Mouse (Mus musculus): ENCODE data around the gene Zdhhc19. TPM values are rescaled to one million over a fixed set of nuclear protein-coding genes. Genes with fewer than 3 reads are reported as not detected.

The Zdhhc19 gene
- total and polyA plus RNA-seq, 2 experiments, result not detected

- TF ChIP-seq CTCF (IDR thresholded peaks at IDR 0.05; ENCODE audit: low read depth, low read length), result no peak
- TF ChIP-seq POLR2A (IDR thresholded peaks at IDR 0.05; ENCODE audit: extremely low read depth, insufficient read depth, low read length), result no peak
- Histone ChIP-seq H3K9ac (ENCODE audit: low read depth, low read length) (peak overlapping the region; percentile 90), H3K27ac (replicated peaks; ENCODE audit: insufficient read depth, low read depth, low read length) (peak overlapping the region; percentile 79), H3K4me3 (ENCODE audit: insufficient read depth, low read depth, low read length) (peak overlapping the region; percentile 65), H3K36me3 (ENCODE audit: control insufficient read depth, insufficient read depth, low read length) (peaks cover under 1% of the 10 kb centered on the region), H3K27me3 (ENCODE audit: control insufficient read depth, insufficient read depth, low read length) (no peaks in the 10 kb centered on the region), H3K4me1 (ENCODE audit: control insufficient read depth, insufficient read depth, low read length) (peaks cover 10% of the 10 kb centered on the region; the same call in 1 of the 2 replicates), H3K79me2 (ENCODE audit: control insufficient read depth, insufficient read depth, low read length) (peaks cover 10% of the 10 kb centered on the region)
- peak; percentile 48 for DNase-seq (ENCODE audit: extremely low read depth, low read depth, low spot score)
- WGBS, result under 1% methylated on average over 14 of the region's 14 CpGs
Observed at GRCm38 (mm10) chr16:32609401-32609779, 113.3 kb downstream of the Zdhhc19 start.

DNA sequence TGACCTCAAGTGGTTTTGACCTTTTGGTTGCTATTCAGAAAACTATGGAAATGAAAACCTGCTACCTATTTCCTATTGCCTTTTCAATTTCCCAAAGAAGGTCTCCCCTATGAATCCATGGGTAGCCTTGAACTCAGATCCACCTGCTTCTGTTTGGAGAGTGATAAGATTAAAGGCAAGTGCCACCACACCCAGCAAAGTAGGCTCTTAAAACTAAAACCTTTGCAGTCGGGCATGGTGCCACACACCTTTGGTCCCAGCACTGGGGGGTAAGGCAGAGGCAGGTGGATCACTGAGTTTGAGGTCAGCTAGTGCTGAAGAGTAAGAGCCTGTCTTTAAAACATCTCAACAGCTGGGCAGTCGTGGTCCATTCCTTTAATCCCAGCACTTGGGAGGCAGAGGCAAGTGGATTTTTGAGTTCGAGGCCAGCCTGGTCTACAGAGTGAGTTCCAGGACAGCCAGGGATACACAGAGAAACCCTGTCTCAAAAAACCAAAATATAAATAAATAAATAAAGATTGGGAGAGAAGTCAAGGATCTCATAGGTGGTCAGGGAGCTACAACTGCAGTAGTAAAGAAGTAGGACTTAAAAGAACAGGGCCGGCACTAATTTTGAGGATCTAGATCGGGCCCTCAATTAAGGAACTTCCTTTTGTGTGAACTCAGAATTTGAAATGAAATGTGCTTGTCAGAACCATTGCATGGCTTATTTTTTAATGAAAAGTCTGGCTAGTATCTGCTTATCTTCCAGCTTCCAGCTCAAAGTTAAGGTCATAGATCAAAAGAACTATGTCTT is 114.6 kb downstream of the Zdhhc19 start:
- 58% methylated on average over 5 of the region's 5 CpGs for WGBS
- H3K4me1 ChIP-seq (ENCODE audit: control insufficient read depth, insufficient read depth, low read length), result peaks cover 10% of the 10 kb centered on the region; the same call in 1 of the 2 replicates
- no peak overlapping the region for H3K9ac ChIP-seq (ENCODE audit: low read depth, low read length)
- TF ChIP-seq POLR2A (IDR thresholded peaks at IDR 0.05; ENCODE audit: extremely low read depth, insufficient read depth, low read length) (no peak), CTCF (IDR thresholded peaks at IDR 0.05; ENCODE audit: low read depth, low read length) (no peak)
- peak; percentile 56 for DNase-seq (ENCODE audit: extremely low read depth, low read depth, low spot score)
- peaks cover 11% of the 10 kb centered on the region for H3K36me3 ChIP-seq (ENCODE audit: control insufficient read depth, insufficient read depth, low read length)
- H3K79me2 ChIP-seq (ENCODE audit: control insufficient read depth, insufficient read depth, low read length), result peaks cover 10% of the 10 kb centered on the region
- H3K27ac ChIP-seq (replicated peaks; ENCODE audit: insufficient read depth, low read depth, low read length), result no peak overlapping the region
- H3K4me3 ChIP-seq (ENCODE audit: insufficient read depth, low read depth, low read length), result no peak overlapping the region
- H3K27me3 ChIP-seq (ENCODE audit: control insufficient read depth, insufficient read depth, low read length), result no peaks in the 10 kb centered on the region

Other genes starting within 250 kb of the Zdhhc19 start
- gene Fbxo45, start 249.1 kb upstream of the Zdhhc19 start, total RNA-seq (2014; rRNA removed), result 4.4 and 4.5 TPM in 2 replicates
- 1.8 and 2.1 TPM in 2 replicates for gene Fbxo45, start 249.1 kb upstream of the Zdhhc19 start, polyA plus RNA-seq (2012; rRNA removed)
- 11.3 and 14.6 TPM in 2 replicates for gene Wdr53, start 249.0 kb upstream of the Zdhhc19 start, total RNA-seq (2014; rRNA removed)
- 3.7 and 4.1 TPM in 2 replicates for gene Wdr53, start 249.0 kb upstream of the Zdhhc19 start, polyA plus RNA-seq (2012; rRNA removed)
- not detected in 2 replicates for gene Smco1, start 224.8 kb upstream of the Zdhhc19 start, total RNA-seq (2014; rRNA removed)
- gene Smco1, start 224.8 kb upstream of the Zdhhc19 start, polyA plus RNA-seq (2012; rRNA removed), result not detected in 2 replicates
- 6.2 and 7.3 TPM in 2 replicates for gene Rnf168, start 218.8 kb upstream of the Zdhhc19 start, total RNA-seq (2014; rRNA removed)
- gene Rnf168, start 218.8 kb upstream of the Zdhhc19 start, polyA plus RNA-seq (2012; rRNA removed), result 5.1 and 6.2 TPM in 2 replicates
- 29.7 and 36.8 TPM in 2 replicates for gene Ubxn7, start 164.0 kb upstream of the Zdhhc19 start, total RNA-seq (2014; rRNA removed)
- gene Ubxn7, start 164.0 kb upstream of the Zdhhc19 start, polyA plus RNA-seq (2012; rRNA removed), result 1.9 and 2.1 TPM in 2 replicates
- not detected in 2 replicates for gene Tm4sf19, start 95.8 kb upstream of the Zdhhc19 start, total RNA-seq (2014; rRNA removed)
- gene Tm4sf19, start 95.8 kb upstream of the Zdhhc19 start, polyA plus RNA-seq (2012; rRNA removed), result not detected in 2 replicates
- 1.4 and 2.2 TPM in 2 replicates for gene Tctex1d2, start 76.6 kb upstream of the Zdhhc19 start, total RNA-seq (2014; rRNA removed)
- 1.7 and 2.1 TPM in 2 replicates for gene Tctex1d2, start 76.6 kb upstream of the Zdhhc19 start, polyA plus RNA-seq (2012; rRNA removed)
- 56.1 and 56.6 TPM in 2 replicates for gene Pcyt1a, start 65.3 kb upstream of the Zdhhc19 start, total RNA-seq (2014; rRNA removed)
- 28.6 and 39.1 TPM in 2 replicates for gene Pcyt1a, start 65.3 kb upstream of the Zdhhc19 start, polyA plus RNA-seq (2012; rRNA removed)
- gene Slc51a, start 8.4 kb upstream of the Zdhhc19 start, total RNA-seq (2014; rRNA removed), result not detected in 2 replicates
- gene Slc51a, start 8.4 kb upstream of the Zdhhc19 start, polyA plus RNA-seq (2012; rRNA removed), result 0.06 TPM in 1 of 2 replicates, not detected in the other
- gene Tfrc, start 112.7 kb downstream of the Zdhhc19 start, total RNA-seq (2014; rRNA removed), result 16.0 and 36.5 TPM in 2 replicates
- 3.9 and 4.4 TPM in 2 replicates for gene Tfrc, start 112.7 kb downstream of the Zdhhc19 start, polyA plus RNA-seq (2012; rRNA removed)
- 1.9 and 4.9 TPM in 2 replicates for gene Tnk2, start 147.6 kb downstream of the Zdhhc19 start, total RNA-seq (2014; rRNA removed)
- gene Tnk2, start 147.6 kb downstream of the Zdhhc19 start, polyA plus RNA-seq (2012; rRNA removed), result 33.4 and 35.7 TPM in 2 replicates
- 0.18 TPM in 1 of 2 replicates, not detected in the other for gene Muc4, start 239.6 kb downstream of the Zdhhc19 start, total RNA-seq (2014; rRNA removed)
- 0.02 TPM in 2 replicates for gene Muc4, start 239.6 kb downstream of the Zdhhc19 start, polyA plus RNA-seq (2012; rRNA removed)

All from liver, adult 2 months (tissue).